Mouse (Mus musculus) heart, embryonic 13.5 days (tissue): ENCODE measurements around the gene Rexo4. TPM values are rescaled to one million over a fixed set of nuclear protein-coding genes. Genes with fewer than 3 reads are reported as not detected.

Experiments
- ATAC-seq: fragments of 200-750 bp; cut with Nextera tagmentation; 2 replicates; pipeline ENCODE4 v1.8.0; 2017; ENCODE audit warnings: moderate TSS enrichment; ENCODE audit not compliant: insufficient number of reproducible peaks, low FRiP score, low TSS enrichment; ENCODE audit errors: extremely low read depth
- H3K27ac ChIP-seq: fragments of 300-500 bp; sonication (generic); replicated peaks from 2 replicates; pipeline ENCODE4 v1.5.1; 2015; ENCODE audit warnings: moderate library complexity, mild to moderate bottlenecking, inconsistent platforms
- H3K27me3 ChIP-seq: fragments of 300-500 bp; sonication (generic); replicated peaks from 2 replicates; pipeline ENCODE4 v1.6.1; 2015; ENCODE audit warnings: mild to moderate bottlenecking, inconsistent platforms
- H3K36me3 ChIP-seq: fragments of 300-500 bp; sonication (generic); 2 replicates; pipeline ENCODE4 v1.6.1; 2015; ENCODE audit warnings: mild to moderate bottlenecking, inconsistent platforms
- H3K4me1 ChIP-seq: fragments of 300-500 bp; sonication (generic); 2 replicates; pipeline ENCODE4 v1.6.1; 2015; ENCODE audit warnings: inconsistent platforms
- H3K4me2 ChIP-seq: fragments of 300-500 bp; sonication (generic); 2 replicates; pipeline ENCODE4 v1.6.1; 2015; ENCODE audit warnings: inconsistent platforms, mild to moderate bottlenecking, moderate library complexity
- H3K4me3 ChIP-seq: fragments of 300-500 bp; sonication (generic); 2 replicates; pipeline ENCODE4 v1.5.1; 2015; ENCODE audit warnings: moderate library complexity, mild to moderate bottlenecking, inconsistent platforms
- H3K9ac ChIP-seq: fragments of 300-500 bp; sonication (generic); 2 replicates; pipeline ENCODE4 v1.6.1; 2015; ENCODE audit warnings: inconsistent platforms, mild to moderate bottlenecking, moderate library complexity
- H3K9me3 ChIP-seq: fragments of 300-500 bp; sonication (generic); 2 replicates; pipeline ENCODE4 v1.6.1; 2016; ENCODE audit warnings: inconsistent platforms
- WGBS: fragments of 180-500 bp; shearing (Covaris S2); methylation state at CpG from one replicate; pipeline ENCODE4 v1.1.7; 2015; ENCODE audit warnings: mixed read lengths; 5-methylcytosine and 5-hydroxymethylcytosine counted together
- polyA plus RNA-seq: library from polyadenylated mRNA; unstranded; fragments of >200 nt; fragmentation: Nextera tagmentation; extraction: Ambion mirVana; gene quantifications from 2 replicates; pipeline ENCODE4 v1.2.1, GENCODE M21; 2015

The Rexo4 gene
- polyA plus RNA-seq, result 26.3 and 27.6 TPM in 2 replicates

DNA sequence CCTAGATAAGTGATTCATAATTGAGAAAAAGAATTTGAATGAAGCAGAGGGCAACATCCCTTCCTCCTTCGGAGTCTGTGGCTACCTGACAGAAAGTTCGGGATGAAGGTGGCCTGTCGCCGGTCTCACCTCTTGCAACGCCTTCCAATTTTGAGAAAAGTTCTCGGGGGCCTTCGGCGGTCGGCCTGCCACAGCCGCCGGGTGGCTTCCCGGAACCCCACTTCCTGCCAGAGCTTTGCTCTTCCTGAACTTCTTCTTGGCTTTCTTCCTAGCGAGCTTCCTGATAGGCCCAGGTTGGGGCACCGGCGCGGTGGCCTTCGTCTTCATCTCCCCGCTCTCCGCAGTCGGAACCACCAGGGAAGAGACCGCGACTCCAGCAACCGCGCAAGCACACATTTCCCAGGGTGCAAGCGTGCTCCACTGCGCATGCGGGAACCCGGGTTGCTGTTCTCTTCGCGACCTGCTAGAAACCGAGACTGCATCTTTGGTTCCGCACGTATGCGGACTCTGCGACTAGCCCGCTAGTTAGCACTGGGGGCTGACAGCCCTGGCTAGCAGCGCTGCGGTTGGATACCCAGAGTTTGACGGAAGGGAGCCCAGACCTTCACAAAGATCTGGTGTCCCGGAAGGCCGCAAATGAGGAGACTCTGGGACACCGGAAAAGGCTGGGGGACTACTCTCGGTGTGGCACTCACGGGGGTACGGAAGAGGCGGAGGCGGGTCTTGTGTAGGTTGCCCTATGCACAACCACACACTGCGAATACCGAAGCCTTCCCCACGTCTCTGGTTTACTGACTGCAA is at the start of gene Rexo4:
TSS of gene Rexo4 (minus strand) at position 464 of the 801 bp plus-strand sequence.
- under 1% methylated on average over 50 of the region's 50 CpGs for WGBS
- Histone ChIP-seq H3K9me3 (peaks cover 5% of the 10 kb centered on the region; the same call in 1 of the 2 replicates), H3K4me2 (peak within 1 kb of the TSS; percentile 95), H3K9ac (peak within 1 kb of the TSS; percentile 94), H3K27ac (peak within 1 kb of the TSS; percentile 97), H3K36me3 (peaks cover 31% of the 10 kb centered on the region), H3K27me3 (no peaks in the 10 kb centered on the region), H3K4me1 (peaks cover 30% of the 10 kb centered on the region), H3K4me3 (peak within 1 kb of the TSS; percentile 87)
- ATAC-seq, result peak; percentile 78

DNA sequence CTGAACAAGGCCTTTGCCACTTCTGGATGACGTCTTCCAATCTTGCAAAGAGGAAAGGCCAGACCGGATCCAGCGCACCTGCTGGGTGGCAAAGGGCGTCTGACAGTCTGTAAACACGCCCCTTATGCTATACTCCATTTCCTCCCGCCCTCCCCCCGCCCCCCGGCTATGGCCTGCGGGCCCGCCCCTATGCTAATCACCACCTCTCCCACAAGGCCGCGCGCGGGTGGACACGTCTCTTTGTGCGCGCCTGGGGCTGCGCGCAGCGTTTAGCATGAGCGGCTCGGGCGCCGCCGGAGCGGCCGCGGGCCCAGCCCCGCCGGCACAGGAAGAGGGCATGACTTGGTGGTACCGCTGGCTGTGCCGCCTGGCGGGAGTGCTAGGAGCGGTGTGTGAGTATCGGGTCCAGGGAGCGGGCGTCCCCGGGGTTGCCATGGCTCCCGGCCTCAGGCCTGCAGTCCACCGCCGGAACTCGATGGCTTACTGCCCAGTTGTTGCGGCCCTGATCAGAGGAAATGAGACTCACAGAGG is 45.6 kb upstream of the Rexo4 start, which contains the start of gene Cacfd1:
TSS of gene Cacfd1 (plus strand) at position 213 of the 531 bp plus-strand sequence.
- peaks cover 9% of the 10 kb centered on the region for H3K27me3 ChIP-seq
- peaks cover 20% of the 10 kb centered on the region for H3K4me1 ChIP-seq
- peak within 1 kb of the TSS; percentile 83 for H3K27ac ChIP-seq
- ATAC-seq, result peak; percentile 83
- H3K4me2 ChIP-seq, result peak within 1 kb of the TSS; percentile 87
- H3K4me3 ChIP-seq, result peak within 1 kb of the TSS; percentile 90
- peaks cover 16% of the 10 kb centered on the region for H3K36me3 ChIP-seq
- H3K9me3 ChIP-seq, result no peaks in the 10 kb centered on the region
- peak within 1 kb of the TSS; percentile 98 for H3K9ac ChIP-seq
- 1% methylated on average over 43 of the region's 43 CpGs for WGBS

DNA sequence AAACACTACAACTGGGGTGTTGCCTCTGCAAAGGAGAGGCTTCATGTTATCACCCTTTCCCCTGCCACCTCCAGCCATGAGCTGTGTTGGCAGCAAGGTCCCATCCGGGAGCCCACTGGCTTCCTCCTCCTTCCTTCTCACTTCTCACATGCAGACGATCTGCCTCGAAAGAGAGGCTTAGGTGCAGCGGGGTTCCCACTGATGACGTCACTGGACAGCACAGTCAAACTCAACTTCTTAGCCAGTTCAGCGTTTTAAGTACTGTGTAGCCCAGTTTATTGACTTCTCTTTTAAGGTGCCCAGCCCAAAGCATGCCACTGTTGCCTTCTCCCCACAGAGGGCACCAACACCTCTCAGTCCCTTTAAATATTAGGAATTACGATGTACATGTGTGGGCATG is 43.5 kb upstream of the Rexo4 start:
- no peak overlapping the region for H3K9ac ChIP-seq
- no peak for ATAC-seq
- peaks cover 20% of the 10 kb centered on the region for H3K4me1 ChIP-seq
- no peak overlapping the region for H3K4me2 ChIP-seq
- no peak overlapping the region for H3K4me3 ChIP-seq
- H3K36me3 ChIP-seq, result no peaks in the 10 kb centered on the region
- H3K27ac ChIP-seq, result no peak overlapping the region
- WGBS, result 56% methylated on average over 7 of the region's 7 CpGs
- H3K9me3 ChIP-seq, result no peaks in the 10 kb centered on the region
- H3K27me3 ChIP-seq, result peaks cover 9% of the 10 kb centered on the region

DNA sequence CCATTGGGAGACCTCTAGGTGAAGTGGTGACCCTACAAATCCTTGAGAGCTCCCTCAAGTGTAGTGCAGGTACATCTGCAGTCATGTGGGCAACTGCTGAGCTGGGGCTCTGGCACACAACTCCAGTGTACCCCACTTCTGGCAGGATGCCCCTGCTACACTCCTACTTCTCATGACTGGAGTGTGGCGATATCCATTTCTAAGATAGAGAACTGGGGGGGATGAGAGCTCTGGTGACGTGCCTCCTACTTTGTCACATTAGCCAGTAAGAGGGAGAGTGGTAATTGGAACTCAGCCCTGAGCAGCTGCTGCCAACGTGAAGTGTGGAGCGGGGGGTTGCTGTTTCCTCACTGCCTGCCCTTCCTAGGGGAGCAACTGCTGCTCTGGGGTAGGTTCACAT is 42.1 kb upstream of the Rexo4 start:
- 74% methylated on average over 4 of the region's 4 CpGs for WGBS
- Histone ChIP-seq H3K4me3 (no peak overlapping the region), H3K9me3 (no peaks in the 10 kb centered on the region), H3K4me2 (no peak overlapping the region), H3K36me3 (no peaks in the 10 kb centered on the region), H3K27ac (no peak overlapping the region), H3K9ac (no peak overlapping the region), H3K4me1 (peaks cover 17% of the 10 kb centered on the region), H3K27me3 (peaks cover 9% of the 10 kb centered on the region)
- no peak for ATAC-seq

DNA sequence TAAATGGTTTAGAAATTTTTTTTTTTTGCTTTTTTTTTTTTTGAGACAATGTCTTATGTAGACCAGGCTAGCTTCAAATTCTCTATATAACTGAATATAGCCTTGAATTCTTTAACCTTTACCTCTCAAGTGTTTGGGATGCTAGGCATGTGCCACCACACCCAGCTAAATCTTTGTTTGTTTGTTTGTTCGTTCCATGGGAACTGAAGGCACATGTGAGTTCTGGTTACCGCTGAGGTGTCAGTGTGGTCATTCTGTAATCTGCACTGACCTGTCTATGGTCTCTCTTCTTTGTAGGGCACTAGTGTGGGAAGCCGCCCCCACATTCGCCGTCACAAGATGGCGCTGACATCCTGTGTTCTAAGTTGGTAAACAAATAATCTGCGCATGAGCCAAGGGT is 33.8 kb upstream of the Rexo4 start:
- Histone ChIP-seq H3K9ac (no peak overlapping the region), H3K9me3 (no peaks in the 10 kb centered on the region), H3K4me3 (no peak overlapping the region), H3K4me2 (no peak overlapping the region), H3K36me3 (no peaks in the 10 kb centered on the region), H3K4me1 (no peaks in the 10 kb centered on the region), H3K27ac (no peak overlapping the region), H3K27me3 (no peaks in the 10 kb centered on the region)
- no peak for ATAC-seq
- WGBS, result 89% methylated on average over 7 of the region's 7 CpGs

DNA sequence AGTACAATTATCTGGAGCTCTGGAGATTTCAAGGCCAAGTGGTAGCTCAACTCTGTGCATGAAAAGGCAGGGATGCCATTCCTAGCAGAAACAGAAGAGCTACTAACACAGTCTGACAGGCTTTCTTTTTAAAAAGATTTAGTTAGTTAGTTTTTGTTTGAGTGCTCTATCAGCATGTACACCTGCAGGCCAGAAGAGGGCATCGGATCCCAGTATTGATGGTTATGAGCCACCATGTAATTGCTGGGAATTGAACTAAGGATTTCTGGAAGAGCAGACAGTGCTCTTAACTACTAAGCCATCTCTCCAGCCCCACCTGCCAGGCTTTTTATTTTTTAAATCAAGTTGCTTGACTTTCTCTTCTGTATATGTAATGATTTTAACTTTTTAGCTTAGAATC is 33.3 kb upstream of the Rexo4 start:
- WGBS, result 88% methylated on average over 1 of the region's 1 CpGs
- H3K36me3 ChIP-seq, result no peaks in the 10 kb centered on the region
- no peak for ATAC-seq

DNA sequence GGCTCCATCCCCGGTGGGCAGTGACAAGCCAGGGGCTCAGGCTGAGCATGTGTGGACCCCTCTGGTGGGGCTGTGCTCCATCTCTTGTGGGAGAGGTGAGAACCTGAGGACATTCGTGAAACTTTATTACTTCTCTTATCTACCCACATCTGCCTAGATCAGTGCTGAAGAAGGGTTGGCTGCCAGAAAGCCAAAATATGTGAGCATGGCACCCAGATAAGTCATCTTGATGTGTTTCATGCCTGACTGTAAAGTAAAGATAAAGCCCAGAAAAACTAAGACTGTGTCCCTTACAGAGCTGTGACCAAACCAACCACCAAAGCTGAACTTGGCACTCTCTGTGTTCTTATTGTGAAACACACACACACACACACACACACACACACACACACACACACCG is 29.8 kb upstream of the Rexo4 start:
- Histone ChIP-seq H3K27ac (no peak overlapping the region), H3K4me1 (no peaks in the 10 kb centered on the region), H3K27me3 (no peaks in the 10 kb centered on the region), H3K4me2 (no peak overlapping the region), H3K9ac (no peak overlapping the region), H3K4me3 (no peak overlapping the region), H3K36me3 (no peaks in the 10 kb centered on the region), H3K9me3 (no peaks in the 10 kb centered on the region)
- ATAC-seq, result no peak
- 63% methylated on average over 3 of the region's 3 CpGs for WGBS

More for the DNA sequence above, 33.3 kb upstream of the Rexo4 start:
- Histone ChIP-seq H3K27me3 (no peaks in the 10 kb centered on the region), H3K9ac (no peak overlapping the region), H3K9me3 (no peaks in the 10 kb centered on the region), H3K27ac (no peak overlapping the region), H3K4me2 (no peak overlapping the region), H3K4me3 (no peak overlapping the region), H3K4me1 (no peaks in the 10 kb centered on the region)

DNA sequence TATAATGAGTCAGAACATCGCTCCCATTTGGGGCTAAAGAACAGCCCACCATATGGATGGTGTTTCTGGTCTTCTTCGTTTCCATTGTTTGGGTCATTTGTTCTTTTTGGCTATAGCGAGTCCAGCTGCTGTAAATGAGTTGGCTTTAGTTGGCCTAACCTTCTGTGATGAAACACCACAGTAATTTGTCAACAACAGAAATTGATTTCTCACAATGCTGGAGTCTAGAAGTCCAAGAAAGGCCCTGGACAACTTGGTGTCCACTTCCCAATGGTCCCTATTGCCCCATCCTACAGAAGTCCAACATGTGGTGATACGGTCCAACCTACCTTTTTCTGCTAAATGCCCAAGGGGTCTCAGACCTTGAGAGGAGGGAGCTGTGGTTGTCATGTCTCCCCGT is 20.5 kb upstream of the Rexo4 start:
- Histone ChIP-seq H3K4me3 (no peak overlapping the region), H3K36me3 (no peaks in the 10 kb centered on the region), H3K9ac (no peak overlapping the region), H3K4me1 (no peaks in the 10 kb centered on the region), H3K9me3 (no peaks in the 10 kb centered on the region), H3K27ac (no peak overlapping the region), H3K27me3 (peaks cover 34% of the 10 kb centered on the region), H3K4me2 (no peak overlapping the region)
- no peak for ATAC-seq
- 75% methylated on average over 5 of the region's 5 CpGs for WGBS

DNA sequence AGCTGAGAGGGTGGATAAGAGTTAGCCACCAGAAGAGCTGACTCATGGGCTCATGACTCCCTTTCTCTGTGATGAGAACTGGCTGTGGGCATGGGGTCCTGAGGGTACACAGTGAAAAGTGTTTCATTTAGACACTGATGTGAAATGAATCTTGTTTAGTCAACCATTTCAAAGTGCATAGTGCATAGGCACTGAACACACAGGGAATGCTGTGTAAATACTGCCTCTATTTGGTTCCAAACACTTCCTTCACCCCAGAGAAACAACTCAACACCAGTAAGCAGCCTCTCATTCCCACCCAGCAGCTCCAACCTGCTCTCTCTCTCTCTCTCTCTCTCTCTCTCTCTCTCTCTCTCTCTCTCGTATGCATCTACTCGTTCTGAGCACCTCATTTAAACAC is 20.0 kb upstream of the Rexo4 start:
- H3K9me3 ChIP-seq, result no peaks in the 10 kb centered on the region
- no peak overlapping the region for H3K9ac ChIP-seq
- H3K4me2 ChIP-seq, result no peak overlapping the region
- no peak for ATAC-seq
- peaks cover 34% of the 10 kb centered on the region for H3K27me3 ChIP-seq
- WGBS, result 61% methylated on average over 2 of the region's 2 CpGs
- no peaks in the 10 kb centered on the region for H3K4me1 ChIP-seq
- H3K27ac ChIP-seq, result no peak overlapping the region
- no peaks in the 10 kb centered on the region for H3K36me3 ChIP-seq
- H3K4me3 ChIP-seq, result no peak overlapping the region

DNA sequence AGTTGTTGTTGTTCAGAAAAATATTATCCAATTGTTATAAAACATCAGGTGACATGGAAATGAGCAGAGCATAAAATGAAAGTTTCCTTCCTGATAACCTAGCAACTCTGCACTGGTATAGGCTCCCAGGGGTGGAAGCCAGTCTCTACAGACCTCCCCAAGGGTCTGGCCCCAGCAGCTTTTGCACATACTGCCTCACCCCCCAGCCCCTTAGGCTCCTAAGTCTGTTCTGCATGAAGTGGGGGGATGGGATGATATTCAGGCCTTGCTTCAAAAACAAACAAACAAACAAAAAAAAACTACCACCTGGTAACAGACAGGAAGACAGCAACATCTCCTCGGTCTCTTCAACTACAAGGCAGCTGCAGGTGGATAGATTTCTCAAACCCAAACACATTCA is 16.2 kb upstream of the Rexo4 start:
- no peak overlapping the region for H3K27ac ChIP-seq
- no peak overlapping the region for H3K9ac ChIP-seq
- no peaks in the 10 kb centered on the region for H3K36me3 ChIP-seq
- 74% methylated on average over 1 of the region's 1 CpGs for WGBS
- no peak overlapping the region for H3K4me3 ChIP-seq
- no peaks in the 10 kb centered on the region for H3K4me1 ChIP-seq
- ATAC-seq, result no peak
- no peaks in the 10 kb centered on the region for H3K9me3 ChIP-seq
- no peak overlapping the region for H3K4me2 ChIP-seq
- peaks cover 49% of the 10 kb centered on the region for H3K27me3 ChIP-seq

DNA sequence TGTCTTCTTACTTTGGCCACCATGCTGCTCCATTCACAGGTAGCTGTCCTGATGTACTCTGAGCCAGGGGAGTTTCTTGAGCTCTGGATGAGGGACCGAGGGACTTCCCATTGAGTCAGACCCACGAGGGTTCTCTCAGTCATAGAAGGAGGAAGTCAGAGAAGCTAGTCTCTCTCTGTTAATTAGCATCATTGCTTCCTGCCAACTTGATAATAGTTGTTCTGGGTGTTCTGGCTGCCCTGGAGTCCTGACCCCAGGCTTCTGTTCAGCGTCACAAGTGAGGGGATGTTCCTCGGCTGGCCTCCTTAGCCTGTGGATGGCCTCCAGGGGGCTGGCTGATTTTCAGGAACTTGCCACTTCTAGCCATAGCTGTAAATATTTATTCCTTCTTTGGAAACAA is 9.8 kb upstream of the Rexo4 start:
- H3K36me3 ChIP-seq, result no peaks in the 10 kb centered on the region
- peaks cover 40% of the 10 kb centered on the region for H3K27me3 ChIP-seq
- no peaks in the 10 kb centered on the region for H3K9me3 ChIP-seq
- no peaks in the 10 kb centered on the region for H3K4me1 ChIP-seq
- H3K4me3 ChIP-seq, result no peak overlapping the region
- no peak for ATAC-seq
- H3K4me2 ChIP-seq, result no peak overlapping the region
- no peak overlapping the region for H3K9ac ChIP-seq
- 31% methylated on average over 4 of the region's 4 CpGs for WGBS
- no peak overlapping the region for H3K27ac ChIP-seq

DNA sequence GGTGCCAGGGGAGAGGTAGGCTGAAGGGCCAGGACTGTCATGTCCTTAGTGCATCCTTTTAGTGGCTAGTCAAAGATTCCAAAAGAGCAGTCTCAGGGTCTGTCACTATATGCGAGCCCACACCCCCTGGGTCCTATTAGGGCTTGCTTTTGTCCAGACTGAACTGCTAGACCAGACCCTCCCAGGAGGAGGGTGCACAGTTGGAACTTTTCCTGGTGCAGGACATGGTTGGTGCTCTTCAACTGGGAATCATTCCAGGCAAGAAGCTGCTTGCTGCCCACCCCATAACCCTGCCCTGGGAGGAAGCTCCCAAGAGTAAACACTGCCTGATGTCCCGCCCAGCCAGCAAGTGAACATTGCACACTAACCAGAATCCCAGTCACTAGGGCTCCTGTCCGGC is 8.9 kb upstream of the Rexo4 start, which contains the start of gene Adamts13:
TSS of gene Adamts13 (plus strand) at position 301 of the 400 bp plus-strand sequence.
- Histone ChIP-seq H3K27me3 (peaks cover 37% of the 10 kb centered on the region), H3K4me2 (no peak within 1 kb of the TSS), H3K9ac (no peak within 1 kb of the TSS), H3K4me1 (no peaks in the 10 kb centered on the region), H3K27ac (no peak within 1 kb of the TSS), H3K9me3 (no peaks in the 10 kb centered on the region), H3K4me3 (no peak within 1 kb of the TSS), H3K36me3 (no peaks in the 10 kb centered on the region)
- WGBS, result 67% methylated on average over 3 of the region's 3 CpGs
- ATAC-seq, result no peak
